Mouse (Mus musculus) ES-E14 (cell line): ENCODE results near the gene Med22.

Experiments used
- HCFC1 ChIP-seq: IDR thresholded peaks from 2 replicates; pipeline ENCODE4 v1.6.1; 2012; ENCODE audit warnings: low read length, inconsistent platforms, borderline replicate concordance; ENCODE audit not compliant: insufficient read depth
- MAFK ChIP-seq: IDR thresholded peaks from 2 replicates; pipeline ENCODE4 v1.6.1; 2014; ENCODE audit warnings: mild to moderate bottlenecking, low read depth, low read length, inconsistent platforms; ENCODE audit not compliant: insufficient read depth
- ZC3H11A ChIP-seq: IDR thresholded peaks from 2 replicates; pipeline ENCODE4 v1.6.1; 2012; ENCODE audit warnings: low read depth, mild to moderate bottlenecking, inconsistent platforms, low read length, borderline replicate concordance

GRCm38 (mm10) chr2:26957488-26957859 is 47.0 kb upstream of the Med22 start:
- TF ChIP-seq ZC3H11A: no peak
- TF ChIP-seq MAFK: no peak
- TF ChIP-seq HCFC1: no peak
